ENCODE assay signal across 28 mouse cellular contexts in genomic region chr11:52324442-52325367, GRCm38 (mm10). TPM values are rescaled to one million over a fixed set of nuclear protein-coding genes. Genes with fewer than 3 reads are reported as not detected.
DNase-seq lines count a peak whose midpoint lies in the region; ATAC-seq and TF ChIP-seq lines count a peak whose summit lies in the region.
"Had no signal": no experiment of that assay in that cellular context is flagged by ENCODE, and none has a peak within 500 bp of the region (broad histone marks: within the 10 kb centered on the region; RNA-seq: fewer than 3 reads in every experiment).

No protein-coding gene starts in this region.

- TF ChIP-seq RAD21 in CH12.LX (IDR thresholded peaks at IDR 0.05; ENCODE audit: low read depth, low read length), result no peak; the same call in 1 of the 2 replicates

- H3K4me3 ChIP-seq in CH12.LX (replicated peaks in 1 of 3; ENCODE audit: low read depth in 2 of 3, low read length in 2 of 3, poor library complexity in 1 of 3), result no peak overlapping the region
- H3K4me3 ChIP-seq in lung, postnatal 0 days (ENCODE audit: low read depth, low read length), result no peak overlapping the region
- H3K4me3 ChIP-seq: forebrain, embryonic 10.5 days; forebrain, embryonic 13.5 days; gastrocnemius, adult 2 months; heart, embryonic 12.5 days; heart, embryonic 15.5 days; hindbrain, embryonic 10.5 days; hindbrain, embryonic 13.5 days had no signal

- TF ChIP-seq POLR2A in CH12.LX (IDR thresholded peaks at IDR 0.05; ENCODE audit: low read depth, low read length), result no peak; the same call in 1 of the 2 replicates

- peak overlapping the region; percentile 77 for H3K4me2 ChIP-seq in CH12.LX (ENCODE audit: insufficient read depth, low read depth, poor library complexity, severe bottlenecking)
- no peak overlapping the region for H3K4me2 ChIP-seq in lung, postnatal 0 days (replicated peaks; ENCODE audit: low read depth, low read length)
- H3K4me2 ChIP-seq: forebrain, embryonic 13.5 days; heart, embryonic 12.5 days; heart, embryonic 15.5 days; hindbrain, embryonic 13.5 days had no signal

- DNase-seq in thymus, postnatal 4 days, result peak; percentile 35
- no peak for DNase-seq in thymus, postnatal 14 days
- DNase-seq in CH12.LX (ENCODE audit: extremely low read depth) (peak; percentile 80), ZHBTc4 (ENCODE audit: low read depth, low spot score) (peak; percentile 37)
- DNase-seq in urinary bladder, adult 18-20 months (ENCODE audit: low spot score in 2 of 2), result no peak
- no peak for DNase-seq in left cerebral cortex, adult 8-10 months (ENCODE audit: low spot score in 2 of 2)
- no peak for DNase-seq in lung, postnatal 0 days (ENCODE audit: low spot score)
- DNase-seq: adrenal gland, adult 8-10 months; adrenal gland, postnatal 36 days; cerebellum, adult 18-20 months; cerebellum, adult 9-10 months; cerebellum, postnatal 14 days; forebrain, postnatal 0 days; gastrocnemius, adult 2 months; gastrocnemius, postnatal 14 days; heart, adult 18-20 months; heart, postnatal 10 days; heart, postnatal 36 days had no signal

- H3K4me1 ChIP-seq in CH12.LX (ENCODE audit: control insufficient read depth in 1 of 2, insufficient read depth in 2 of 2), result peaks cover 35 to 51% of the 10 kb centered on the region in 2 experiments
- no peaks in the 10 kb centered on the region for H3K4me1 ChIP-seq in lung, postnatal 0 days (ENCODE audit: insufficient read depth, low read depth, low read length)
- H3K4me1 ChIP-seq: forebrain, embryonic 10.5 days; forebrain, embryonic 13.5 days; heart, embryonic 12.5 days; heart, embryonic 15.5 days; hindbrain, embryonic 13.5 days had no signal

- no peaks in the 10 kb centered on the region for H3K79me2 ChIP-seq in CH12.LX (replicated peaks; ENCODE audit: control insufficient read depth, extremely low read depth, insufficient read depth, poor library complexity, severe bottlenecking)

- dilution Hi-C loops in CH12.LX (cut with MboI; ENCODE audit: extremely low pct_ligation_motif_present, extremely low pct_unique_long_range_greater_than_20kb, low sequenced_read_pairs), result no loop called here

- peaks cover 7% of the 10 kb centered on the region for H3K27me3 ChIP-seq in CH12.LX (replicated peaks)
- no peaks in the 10 kb centered on the region for H3K27me3 ChIP-seq in lung, postnatal 0 days (replicated peaks; ENCODE audit: insufficient read depth, low read length)
- H3K27me3 ChIP-seq: forebrain, embryonic 13.5 days; heart, embryonic 15.5 days; hindbrain, embryonic 13.5 days; Patski had no signal

- no peaks in the 10 kb centered on the region for H3K9me3 ChIP-seq in CH12.LX (replicated peaks; ENCODE audit: low read length)
- H3K9me3 ChIP-seq in lung, postnatal 0 days (ENCODE audit: low read length), result no peaks in the 10 kb centered on the region
- H3K9me3 ChIP-seq: forebrain, embryonic 10.5 days; forebrain, embryonic 13.5 days; G1E; heart, embryonic 12.5 days; heart, embryonic 15.5 days; hindbrain, embryonic 10.5 days; hindbrain, embryonic 13.5 days had no signal

- 0 out of 2 replicates have a peak overlapping the region, but pooled peaks have one; percentile 4 for H3K9ac ChIP-seq in CH12.LX (ENCODE audit: insufficient read depth, low read depth)
- H3K9ac ChIP-seq in lung, postnatal 0 days (replicated peaks; ENCODE audit: low read depth), result no peak overlapping the region
- H3K9ac ChIP-seq: forebrain, embryonic 13.5 days; forebrain, postnatal 0 days; heart, embryonic 12.5 days; heart, embryonic 15.5 days; hindbrain, embryonic 13.5 days had no signal

- in situ Hi-C loops in CH12.LX (cut with MboI; ENCODE audit: low pct_ligation_motif_present, low pct_unique_long_range_greater_than_20kb, low sequenced_read_pairs), result no loop called here

- WGBS in lung, postnatal 0 days, result 65% methylated on average over 23 of the region's 23 CpGs

- no peaks in the 10 kb centered on the region for H3K36me3 ChIP-seq in CH12.LX (replicated peaks in 1 of 2; ENCODE audit: control insufficient read depth in 1 of 2, insufficient read depth in 1 of 2, low read length in 1 of 2)
- H3K36me3 ChIP-seq in lung, postnatal 0 days (ENCODE audit: insufficient read depth, low read length), result no peaks in the 10 kb centered on the region
- H3K36me3 ChIP-seq: forebrain, embryonic 10.5 days; G1E; heart, embryonic 12.5 days; heart, embryonic 15.5 days; hindbrain, embryonic 10.5 days; hindbrain, embryonic 13.5 days had no signal

- TF ChIP-seq EP300 in CH12.LX (IDR thresholded peaks at IDR 0.05; ENCODE audit: low read length), result peak; percentile 98
- TF ChIP-seq EP300 in lung, postnatal 0 days (IDR thresholded peaks at IDR 0.05), result no peak

- no peak for TF ChIP-seq CTCF in CH12.LX (conservative IDR thresholded peaks at IDR 0.05 in 1 of 2, IDR thresholded peaks at IDR 0.05 in 1 of 2; ENCODE audit: low read depth in 2 of 2, low read length in 2 of 2)
- TF ChIP-seq CTCF in lung, postnatal 0 days (IDR thresholded peaks at IDR 0.05), result no peak

- peak; percentile 39 for ATAC-seq in inflammation-experienced regulatory T-cells, adult 6 months
- ATAC-seq in lung, postnatal 0 days, result no peak
- ATAC-seq: forebrain, embryonic 13.5 days; forebrain, postnatal 0 days; hindbrain, embryonic 16.5 days; Patski had no signal

- peak overlapping the region; percentile 18; the same call in 1 of the 2 replicates for H3K27ac ChIP-seq in CH12.LX (ENCODE audit: insufficient read depth, low read depth)
- no peak overlapping the region for H3K27ac ChIP-seq in lung, postnatal 0 days (ENCODE audit: low read length)
- H3K27ac ChIP-seq: forebrain, embryonic 10.5 days; forebrain, embryonic 13.5 days; gastrocnemius, adult 2 months; heart, embryonic 15.5 days; hindbrain, embryonic 10.5 days; hindbrain, embryonic 13.5 days had no signal

TF ChIP-seq in CH12.LX, 34 proteins besides CTCF, POLR2A, EP300 and RAD21 (continues in another document):
- TF ChIP-seq BHLHE40 (IDR thresholded peaks at IDR 0.05; ENCODE audit: low read depth, low read length) (peak; percentile 72), USF1 (IDR thresholded peaks at IDR 0.05; ENCODE audit: low read depth, low read length) (no peak), CHD2 (IDR thresholded peaks at IDR 0.05; ENCODE audit: low read length) (peak; percentile 93), ZC3H11A (IDR thresholded peaks at IDR 0.05; ENCODE audit: low read depth, low read length) (no peak), IRF4 (IDR thresholded peaks at IDR 0.05; ENCODE audit: low read depth, low read length) (peak; percentile 99), SMC3 (IDR thresholded peaks at IDR 0.05; ENCODE audit: low read depth, low read length) (no peak; the same call in 1 of the 2 replicates), ELF1 (IDR thresholded peaks at IDR 0.05; ENCODE audit: low read depth, low read length) (no peak; the same call in 1 of the 2 replicates), ZKSCAN1 (IDR thresholded peaks at IDR 0.05; ENCODE audit: borderline replicate concordance, low read depth, low read length) (peak; percentile 56), MAZ (IDR thresholded peaks at IDR 0.05; ENCODE audit: low read depth, low read length) (peak; percentile 80), ZMIZ1 (IDR thresholded peaks at IDR 0.05; ENCODE audit: low read depth, low read length) (0 out of 2 replicates have a peak, but pooled peaks have one; percentile 19), JUN (IDR thresholded peaks at IDR 0.05; ENCODE audit: insufficient read depth, low read depth, low read length) (peak; percentile 89), E2F4 (IDR thresholded peaks at IDR 0.05; ENCODE audit: insufficient replicate concordance, low read depth, low read length) (no peak), NRF1 (IDR thresholded peaks at IDR 0.05; ENCODE audit: low read depth, low read length) (no peak), ZNF384 (IDR thresholded peaks at IDR 0.05; ENCODE audit: low read depth, low read length) (no peak), MAX (IDR thresholded peaks at IDR 0.05; ENCODE audit: low read length) (no peak; the same call in 1 of the 2 replicates), MXI1 (IDR thresholded peaks at IDR 0.05; ENCODE audit: low read depth, low read length) (no peak; the same call in 1 of the 2 replicates), RCOR1 (conservative IDR thresholded peaks at IDR 0.05; ENCODE audit: low read depth, low read length) (peak; percentile 94), ETS1 (conservative IDR thresholded peaks at IDR 0.05; ENCODE audit: low read depth, low read length) (peak; percentile 88), NELFE (IDR thresholded peaks at IDR 0.05; ENCODE audit: low read depth, low read length) (no peak), PAX5 (IDR thresholded peaks at IDR 0.05; ENCODE audit: low read length) (no peak), UBTF (IDR thresholded peaks at IDR 0.05; ENCODE audit: low read depth, low read length) (no peak), POLR2AphosphoS2 (IDR thresholded peaks at IDR 0.05; ENCODE audit: low read depth, low read length) (no peak), MEF2A (IDR thresholded peaks at IDR 0.05; ENCODE audit: borderline replicate concordance, low read depth, low read length) (peak; percentile 85), SIN3A (IDR thresholded peaks at IDR 0.05; ENCODE audit: low read length) (peak; percentile 64; the same call in 1 of the 2 replicates), TCF12 (IDR thresholded peaks at IDR 0.05; ENCODE audit: low read depth, low read length) (peak; percentile 87), JUND (conservative IDR thresholded peaks at IDR 0.05; ENCODE audit: low read depth, low read length) (peak; percentile 91), HCFC1 (IDR thresholded peaks at IDR 0.05; ENCODE audit: low read depth, low read length) (peak; percentile 4), MYC (IDR thresholded peaks at IDR 0.05; ENCODE audit: low read depth, low read length) (no peak), GABPA (IDR thresholded peaks at IDR 0.05; ENCODE audit: insufficient replicate concordance, low read depth, low read length) (no peak)

RNA-seq across cellular contexts. Expression of gene Vdac1, which starts 36.0 kb away (rescaled TPM):
- total RNA-seq in CH12.LX (2012; rRNA removed) (204 TPM in 2 replicates), CH12.LX (2014; rRNA removed) (266 and 289 TPM in 2 replicates)
- 315 and 330 TPM in 2 replicates for polyA plus RNA-seq in CH12.LX (2012; ENCODE audit: insufficient read length, low read depth)
- 100 to 1,000 TPM in 1 of 3 experiments, 10 to 100 TPM in 2; 67.6 to 143 (median 84.9) TPM for polyA plus RNA-seq in inflammation-experienced regulatory T-cells, adult 6 months (2017; shearing (Covaris generic))
- 100 to 1,000 TPM; 535 to 581 (median 570) TPM for total RNA-seq in left cerebral cortex, adult 8-10 months (2022)
- polyA plus RNA-seq in lung, postnatal 0 days (2015; fragmentation: Nextera tagmentation; extraction: Ambion mirVana), result 127 and 140 TPM in 2 replicates

RNA-seq across cellular contexts. Expression of gene Tcf7, which starts 41.9 kb away (rescaled TPM):
- total RNA-seq in CH12.LX (2012; rRNA removed), result 0.46 and 0.55 TPM in 2 replicates
- 0.77 and 0.85 TPM in 2 replicates for total RNA-seq in CH12.LX (2014; rRNA removed)
- 4.4 and 5.5 TPM in 2 replicates for polyA plus RNA-seq in CH12.LX (2012; ENCODE audit: insufficient read length, low read depth)
- polyA plus RNA-seq in inflammation-experienced regulatory T-cells, adult 6 months (2017; shearing (Covaris generic)), result 100 to 1,000 TPM; 144 to 447 (median 399) TPM
- 1 to 10 TPM; 5.9 to 6.6 (median 6.3) TPM for total RNA-seq in left cerebral cortex, adult 8-10 months (2022)
- 14.7 and 14.8 TPM in 2 replicates for polyA plus RNA-seq in lung, postnatal 0 days (2015; fragmentation: Nextera tagmentation; extraction: Ambion mirVana)
- total RNA-seq: G1E had no signal
- polyA plus RNA-seq: G1E had no signal

Comparison
In these comparisons a context has a peak if more than half of its experiments do, and no peak if none do; other contexts are left out.
1. DNase-seq: peak in thymus, postnatal 4 days (single experiment), CH12.LX (single experiment) and ZHBTc4 (single experiment); none in thymus, postnatal 14 days (single experiment), urinary bladder, adult 18-20 months (0 of 2), left cerebral cortex, adult 8-10 months (0 of 2) and lung, postnatal 0 days (single experiment).